Mouse (Mus musculus) bone marrow macrophage, adult 2 months (primary cell): ENCODE results near the gene Cntnap5a.

Source experiments
- CTCF ChIP-seq: IDR thresholded peaks from 2 replicates; pipeline ENCODE4 v1.5.1; 2012; ENCODE audit warnings: low read depth, mild to moderate bottlenecking, low read length, moderate library complexity
- POLR2A ChIP-seq: IDR thresholded peaks from 2 replicates; pipeline ENCODE4 v1.6.1; 2012; ENCODE audit warnings: mild to moderate bottlenecking, low read depth, low read length, borderline replicate concordance

DNA sequence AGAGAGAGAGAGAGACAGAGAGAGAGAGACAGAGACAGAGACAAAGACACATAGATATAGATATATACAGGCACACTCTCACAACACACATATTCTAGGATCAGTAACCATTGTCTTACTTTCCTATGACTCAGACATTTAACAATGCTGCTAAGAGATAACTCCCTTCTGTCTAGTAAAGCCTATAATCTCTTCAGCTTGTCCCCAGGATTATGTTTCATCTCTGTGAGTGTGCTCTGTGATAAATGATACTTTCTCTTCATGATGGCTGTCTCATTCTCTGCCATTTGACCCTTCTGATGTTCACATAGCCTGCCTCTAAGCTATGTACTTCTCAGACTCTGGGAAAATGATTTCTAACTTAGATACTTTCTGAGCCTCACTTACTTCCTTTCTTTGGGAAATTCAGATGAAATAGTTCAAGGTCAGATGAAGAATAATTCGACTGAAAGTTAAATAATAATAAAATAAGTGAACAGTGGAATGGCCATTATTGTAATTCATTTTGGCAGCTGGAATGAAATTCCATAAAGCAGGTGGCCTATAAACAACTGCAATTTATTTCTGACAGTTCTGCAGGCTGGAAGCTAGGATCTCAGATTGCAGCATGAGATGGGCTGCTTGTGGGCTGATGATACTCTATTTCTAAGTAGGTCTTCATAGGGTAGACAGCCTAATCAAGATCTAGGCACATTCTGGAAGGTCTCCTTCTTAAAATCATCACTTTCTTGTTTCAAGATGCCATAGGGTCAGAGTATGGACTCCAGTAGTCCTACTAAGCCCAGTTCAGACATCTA, 444.1 kb downstream of the Cntnap5a start:
- no peak for TF ChIP-seq CTCF
- no peak for TF ChIP-seq POLR2A
